Mouse (Mus musculus) layer of hippocampus, postnatal 10 days (tissue): ENCODE data around the gene Edem2. TPM values are rescaled to one million over a fixed set of nuclear protein-coding genes. Genes with fewer than 3 reads are reported as not detected.

ENCODE experiments used
- DNase-seq, 2 experiments: peaks; one replicate each; pipeline ENCODE4 v3.0.0; 2021; ENCODE audit warnings: low spot score in 2 of 2
- total RNA-seq, 2 experiments: library from RNA; stranded (reverse); gene quantifications; 2 replicates each; pipeline ENCODE4 v1.2.3; 2021

The Edem2 gene
- total RNA-seq, 2 experiments from 2014 or later, result 19.1 to 20.9 TPM

- no peak for DNase-seq
Observed at GRCm38 (mm10) chr2:155691336-155691722, 37.9 kb downstream of the Edem2 start.

GRCm38 (mm10) chr2:155689211-155689610, 40.1 kb downstream of the Edem2 start:
- DNase-seq, result no peak

- DNase-seq, result no peak
Observed at GRCm38 (mm10) chr2:155687746-155688145, 41.5 kb downstream of the Edem2 start.

GRCm38 (mm10) chr2:155686572-155686971, 42.7 kb downstream of the Edem2 start:
- no peak for DNase-seq

GRCm38 (mm10) chr2:155683821-155684220, 45.5 kb downstream of the Edem2 start:
- DNase-seq, result no peak

GRCm38 (mm10) chr2:155683137-155683536, 46.1 kb downstream of the Edem2 start:
- no peak for DNase-seq

- DNase-seq, result no peak
Observed at GRCm38 (mm10) chr2:155681874-155682273, 47.4 kb downstream of the Edem2 start.

GRCm38 (mm10) chr2:155681194-155681593, 48.1 kb downstream of the Edem2 start:
- no peak for DNase-seq

GRCm38 (mm10) chr2:155680591-155680990, 48.7 kb downstream of the Edem2 start:
- no peak for DNase-seq

- DNase-seq, result no peak
Observed at GRCm38 (mm10) chr2:155679586-155680110, 49.6 kb downstream of the Edem2 start.

- no peak for DNase-seq
Observed at GRCm38 (mm10) chr2:155675118-155675517, 54.2 kb downstream of the Edem2 start.

- peak; percentile 55 to 65 for DNase-seq
Observed at GRCm38 (mm10) chr2:155673546-155673945, 55.7 kb downstream of the Edem2 start.

- DNase-seq, result no peak
Observed at GRCm38 (mm10) chr2:155671236-155671635, 58.0 kb downstream of the Edem2 start.

GRCm38 (mm10) chr2:155668461-155668860, 60.8 kb downstream of the Edem2 start:
- peak in 1 of 2 experiments; percentile 30 for DNase-seq

GRCm38 (mm10) chr2:155667881-155668280, 61.4 kb downstream of the Edem2 start:
- DNase-seq, result no peak

GRCm38 (mm10) chr2:155663910-155664460, 65.3 kb downstream of the Edem2 start:
- no peak for DNase-seq

GRCm38 (mm10) chr2:155663097-155663496, 66.2 kb downstream of the Edem2 start:
- peak; percentile 46 to 64 for DNase-seq

- DNase-seq, result no peak
Observed at GRCm38 (mm10) chr2:155662390-155662789, 66.9 kb downstream of the Edem2 start.

- DNase-seq, result no peak
Observed at GRCm38 (mm10) chr2:155655759-155656372, 73.4 kb downstream of the Edem2 start.

GRCm38 (mm10) chr2:155652618-155653017, 76.7 kb downstream of the Edem2 start:
- no peak for DNase-seq
